Mouse (Mus musculus) lung, embryonic 15.5 days (tissue): ENCODE measurements around the gene Il10ra. TPM values are rescaled to one million over a fixed set of nuclear protein-coding genes. Genes with fewer than 3 reads are reported as not detected.

ENCODE experiments used
- ATAC-seq: fragments of 200-750 bp; cut with Nextera tagmentation; 2 replicates; pipeline ENCODE4 v1.8.0; 2017; ENCODE audit warnings: moderate number of reproducible peaks, borderline replicate concordance; ENCODE audit not compliant: low FRiP score, low TSS enrichment; ENCODE audit errors: extremely low read depth
- H3K27ac ChIP-seq: fragments of 300-500 bp; sonication (generic); 2 replicates; pipeline ENCODE4 v1.5.1; 2015; ENCODE audit warnings: moderate library complexity, mild to moderate bottlenecking, inconsistent platforms
- H3K27me3 ChIP-seq: fragments of 300-500 bp; sonication (generic); 2 replicates; pipeline ENCODE4 v1.6.1; 2015; ENCODE audit warnings: inconsistent platforms
- H3K36me3 ChIP-seq: fragments of 300-500 bp; sonication (generic); 2 replicates; pipeline ENCODE4 v1.6.1; 2015; ENCODE audit warnings: inconsistent platforms
- H3K4me1 ChIP-seq: fragments of 300-500 bp; sonication (generic); 2 replicates; pipeline ENCODE4 v1.6.1; 2015; ENCODE audit warnings: inconsistent platforms
- H3K4me2 ChIP-seq: fragments of 300-500 bp; sonication (generic); 2 replicates; pipeline ENCODE4 v1.6.1; 2015; ENCODE audit warnings: inconsistent platforms, mild to moderate bottlenecking, moderate library complexity
- H3K4me3 ChIP-seq: fragments of 300-500 bp; sonication (generic); 2 replicates; pipeline ENCODE4 v1.5.1; 2015; ENCODE audit warnings: mild to moderate bottlenecking, inconsistent platforms
- H3K9ac ChIP-seq: fragments of 300-500 bp; sonication (generic); 2 replicates; pipeline ENCODE4 v1.6.1; 2015; ENCODE audit warnings: inconsistent platforms
- H3K9me3 ChIP-seq: fragments of 300-500 bp; sonication (generic); 2 replicates; pipeline ENCODE4 v1.6.1; 2016; ENCODE audit warnings: inconsistent platforms
- WGBS: fragments of 180-500 bp; shearing (Covaris S2); methylation state at CpG from one replicate; pipeline ENCODE4 v1.1.7; 2015; 5-methylcytosine and 5-hydroxymethylcytosine counted together
- polyA plus RNA-seq: library from polyadenylated mRNA; unstranded; fragments of >200 nt; fragmentation: Nextera tagmentation; extraction: Ambion mirVana; gene quantifications from 2 replicates; pipeline ENCODE4 v1.2.1, GENCODE M21; 2015

Gene Il10ra
- polyA plus RNA-seq, 1 experiment from 2014 or later = 1.4 TPM

DNA sequence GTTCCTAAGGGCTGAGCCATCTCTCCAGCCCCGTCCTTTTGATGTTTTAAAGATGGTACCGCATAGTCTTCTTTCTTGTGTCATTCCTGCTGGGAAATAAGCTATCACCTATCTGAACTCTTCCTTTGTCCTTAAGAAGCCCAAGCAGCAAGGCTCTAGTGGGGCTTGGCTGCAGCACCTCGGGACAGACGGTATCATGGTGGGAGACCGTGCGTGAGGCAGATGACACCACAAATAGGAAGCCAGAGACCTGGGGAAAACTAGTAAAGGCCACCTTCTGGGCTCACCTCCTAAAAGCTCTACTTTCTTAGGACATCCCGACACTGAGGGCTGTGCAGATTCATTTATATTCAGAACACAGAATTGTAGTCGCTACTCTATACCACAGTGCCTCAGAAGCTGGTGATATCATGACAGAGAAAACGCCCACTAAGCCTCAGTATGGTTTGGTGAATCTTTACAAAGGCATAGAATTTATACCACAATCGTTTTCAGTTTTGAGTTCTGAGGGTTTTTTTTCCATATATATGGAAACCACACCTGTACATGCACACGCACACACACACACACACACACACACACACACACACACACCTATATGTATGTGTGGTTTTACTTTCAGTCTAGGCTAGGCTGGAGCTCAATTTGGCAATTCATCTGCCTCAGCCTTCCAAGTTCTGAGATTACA lies 22.7 kb upstream of the Il10ra start:
- no peak overlapping the region for H3K4me3 ChIP-seq
- no peaks in the 10 kb centered on the region for H3K9me3 ChIP-seq
- no peak overlapping the region for H3K4me2 ChIP-seq
- WGBS = 80% methylated on average over 11 of the region's 11 CpGs
- no peaks in the 10 kb centered on the region for H3K4me1 ChIP-seq
- H3K27me3 ChIP-seq = no peaks in the 10 kb centered on the region
- no peaks in the 10 kb centered on the region for H3K36me3 ChIP-seq
- no peak for ATAC-seq
- H3K27ac ChIP-seq = no peak overlapping the region
- no peak overlapping the region for H3K9ac ChIP-seq

DNA sequence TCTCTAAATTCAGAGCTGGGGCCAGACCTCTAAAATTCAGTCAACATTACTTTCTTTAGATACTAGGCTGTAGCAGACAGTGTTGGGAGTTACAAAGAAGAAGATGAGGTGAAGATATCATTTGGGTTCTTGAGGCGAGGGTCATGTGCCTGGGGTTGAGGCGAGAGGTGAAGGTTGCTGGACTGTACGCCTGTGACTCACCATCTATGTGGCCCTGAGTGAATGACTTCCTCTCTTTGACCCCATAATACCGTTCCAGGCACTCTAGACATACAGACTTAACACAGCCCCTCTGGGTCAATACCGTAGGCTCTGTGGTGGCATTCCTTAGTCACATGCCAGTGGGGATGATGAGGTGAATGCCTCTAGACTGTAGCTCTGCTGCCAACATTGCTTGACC lies 13.5 kb upstream of the Il10ra start:
- no peak overlapping the region for H3K27ac ChIP-seq
- H3K4me1 ChIP-seq = no peaks in the 10 kb centered on the region
- no peaks in the 10 kb centered on the region for H3K36me3 ChIP-seq
- 78% methylated on average over 5 of the region's 5 CpGs for whole genome bisulfite sequencing
- no peak overlapping the region for H3K4me3 ChIP-seq
- H3K27me3 ChIP-seq = no peaks in the 10 kb centered on the region
- H3K4me2 ChIP-seq = no peak overlapping the region
- no peak overlapping the region for H3K9ac ChIP-seq
- H3K9me3 ChIP-seq = no peaks in the 10 kb centered on the region
- ATAC-seq = no peak

DNA sequence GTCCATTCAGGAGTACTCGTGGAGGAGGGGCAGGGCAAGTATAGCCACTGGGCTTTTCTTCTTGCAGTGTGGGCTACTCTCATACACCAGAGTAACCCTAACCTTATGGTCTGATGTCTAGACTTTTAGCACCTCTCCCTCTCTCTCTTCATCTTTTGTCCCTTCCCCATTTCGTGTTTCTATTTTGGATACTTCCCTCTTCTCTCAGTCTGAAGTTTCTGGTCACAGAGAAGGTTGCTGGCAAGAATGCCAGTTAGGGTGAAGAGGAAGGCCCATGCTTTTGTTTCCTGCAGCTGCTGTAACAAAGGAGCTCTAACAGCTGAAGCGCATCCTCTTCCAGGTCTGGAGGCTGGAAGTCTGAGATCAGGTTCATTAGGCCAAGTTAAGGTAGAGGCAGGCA lies 11.9 kb upstream of the Il10ra start:
- ATAC-seq = no peak
- Histone ChIP-seq H3K9ac (no peak overlapping the region), H3K4me3 (no peak overlapping the region), H3K36me3 (no peaks in the 10 kb centered on the region), H3K27ac (no peak overlapping the region), H3K9me3 (no peaks in the 10 kb centered on the region), H3K27me3 (no peaks in the 10 kb centered on the region), H3K4me1 (no peaks in the 10 kb centered on the region), H3K4me2 (no peak overlapping the region)
- WGBS = 75% methylated on average over 3 of the region's 3 CpGs

DNA sequence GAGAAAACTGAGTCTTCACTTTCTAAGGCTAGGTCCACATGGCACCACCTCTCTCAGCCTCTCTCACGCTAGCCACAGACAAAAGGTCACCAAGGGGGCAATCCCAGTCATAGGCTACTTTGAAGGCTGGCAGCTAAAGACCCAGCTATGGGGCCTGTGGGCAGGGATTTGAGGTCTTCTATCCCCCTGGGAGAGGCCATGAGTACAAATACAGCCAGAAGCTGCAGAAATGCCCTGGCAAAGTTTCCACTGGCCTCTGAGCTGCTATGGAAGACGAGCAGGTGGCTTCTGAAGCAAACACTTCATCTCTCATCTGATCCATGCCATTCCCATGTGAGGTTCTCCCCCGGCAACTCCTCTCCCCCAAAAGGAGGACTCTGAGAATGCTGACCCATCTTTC lies 11.1 kb upstream of the Il10ra start:
- H3K27ac ChIP-seq = no peak overlapping the region
- no peaks in the 10 kb centered on the region for H3K4me1 ChIP-seq
- no peak overlapping the region for H3K9ac ChIP-seq
- H3K4me3 ChIP-seq = no peak overlapping the region
- no peak for ATAC-seq
- 40% methylated on average over 3 of the region's 3 CpGs for WGBS
- no peak overlapping the region for H3K4me2 ChIP-seq
- no peaks in the 10 kb centered on the region for H3K9me3 ChIP-seq
- H3K27me3 ChIP-seq = no peaks in the 10 kb centered on the region
- no peaks in the 10 kb centered on the region for H3K36me3 ChIP-seq

DNA sequence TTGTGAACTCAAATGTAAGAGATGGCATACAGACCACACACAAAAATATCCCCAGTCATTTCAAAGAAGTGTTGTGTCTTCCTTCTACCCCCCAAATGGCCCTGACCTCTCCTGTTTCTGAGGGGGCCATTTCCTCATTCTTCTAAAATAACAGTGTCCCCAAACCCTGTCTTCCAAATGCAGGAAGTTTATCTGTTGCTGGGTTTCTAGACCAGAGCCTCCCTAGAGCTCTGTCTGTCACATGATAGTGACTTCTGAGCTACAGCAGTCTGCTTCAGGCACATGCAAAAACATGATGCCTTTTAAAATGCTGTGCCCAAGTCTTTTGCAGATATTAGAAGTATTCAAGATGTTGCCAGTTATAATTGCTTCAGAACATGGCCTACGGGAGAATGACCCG lies 5.7 kb upstream of the Il10ra start:
- Histone ChIP-seq H3K36me3 (no peaks in the 10 kb centered on the region), H3K9ac (no peak overlapping the region), H3K9me3 (no peaks in the 10 kb centered on the region), H3K4me1 (no peaks in the 10 kb centered on the region), H3K4me3 (no peak overlapping the region), H3K27ac (no peak overlapping the region), H3K4me2 (no peak overlapping the region), H3K27me3 (peaks cover 8% of the 10 kb centered on the region)
- ATAC-seq = no peak
- 93% methylated on average over 2 of the region's 2 CpGs for WGBS

DNA sequence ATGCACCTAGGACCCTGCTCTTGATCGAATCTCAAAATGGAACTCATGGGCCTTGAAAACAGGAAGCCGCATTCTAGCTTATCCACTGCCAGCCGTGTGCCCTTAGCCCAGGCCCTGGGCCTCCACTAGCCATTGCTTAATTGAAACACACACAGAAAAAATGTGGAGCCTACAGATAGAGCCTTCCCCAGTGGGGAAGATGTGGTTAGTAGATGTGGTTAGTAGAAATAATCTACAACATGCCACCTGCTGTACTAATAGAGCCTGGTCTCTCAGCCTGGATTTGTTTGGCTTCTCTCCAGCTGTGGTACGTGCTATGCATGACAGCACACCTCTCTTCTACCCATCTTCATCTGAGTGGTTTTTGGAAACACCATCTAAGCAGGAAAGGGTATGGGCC lies 5.3 kb upstream of the Il10ra start:
- Histone ChIP-seq H3K4me2 (no peak overlapping the region), H3K9ac (no peak overlapping the region), H3K4me3 (no peak overlapping the region), H3K9me3 (no peaks in the 10 kb centered on the region), H3K27ac (no peak overlapping the region), H3K4me1 (no peaks in the 10 kb centered on the region), H3K27me3 (peaks cover 12% of the 10 kb centered on the region), H3K36me3 (no peaks in the 10 kb centered on the region)
- no peak for ATAC-seq
- WGBS = 77% methylated on average over 4 of the region's 4 CpGs

DNA sequence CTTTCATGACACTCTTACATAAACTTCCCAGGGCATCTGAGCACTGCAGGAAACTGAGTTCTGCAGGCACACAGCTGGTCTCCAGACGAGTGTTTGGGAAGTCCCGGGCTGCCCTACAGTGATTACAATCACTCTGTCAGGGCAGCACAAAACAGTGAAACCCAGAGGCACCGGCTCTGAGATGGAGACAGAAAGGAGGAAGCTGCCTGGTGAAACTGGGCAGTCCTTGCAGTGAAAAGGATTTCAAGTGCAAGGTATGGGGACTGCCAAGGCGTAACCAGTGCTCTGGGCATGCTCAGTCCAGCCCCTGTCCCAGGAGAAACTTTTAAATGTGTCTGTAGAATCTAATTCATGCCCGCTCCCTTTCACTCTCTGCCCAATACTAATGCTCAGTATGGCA lies 3.3 kb upstream of the Il10ra start:
- H3K36me3 ChIP-seq = no peaks in the 10 kb centered on the region
- H3K9me3 ChIP-seq = no peaks in the 10 kb centered on the region
- no peak overlapping the region for H3K9ac ChIP-seq
- no peak overlapping the region for H3K4me2 ChIP-seq
- no peak for ATAC-seq
- H3K4me1 ChIP-seq = peaks cover 6% of the 10 kb centered on the region
- no peak overlapping the region for H3K27ac ChIP-seq
- H3K4me3 ChIP-seq = no peak overlapping the region
- H3K27me3 ChIP-seq = peaks cover 32% of the 10 kb centered on the region
- 34% methylated on average over 5 of the region's 5 CpGs for WGBS

DNA sequence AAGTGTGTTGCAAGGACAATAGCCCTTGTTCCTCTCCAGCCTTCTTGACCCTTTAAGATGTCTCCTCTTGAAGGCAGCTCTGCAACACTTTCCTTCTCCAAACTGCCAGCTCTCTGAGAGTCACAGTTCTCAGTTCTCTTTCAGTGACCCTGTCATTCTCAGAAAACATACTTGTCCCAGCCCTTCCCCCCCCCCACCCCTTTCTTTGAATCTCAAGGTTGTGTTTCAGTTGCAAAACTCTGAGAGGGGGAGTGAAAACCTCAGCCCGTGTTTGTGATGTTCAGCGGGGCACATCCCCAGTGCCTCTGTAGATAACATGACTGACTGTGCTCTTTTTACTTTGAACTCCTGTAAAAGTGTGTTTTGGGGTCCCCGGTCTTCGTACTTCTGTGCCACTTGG lies 870 bp downstream of the Il10ra start:
- WGBS = 52% methylated on average over 4 of the region's 4 CpGs
- no peak overlapping the region for H3K4me3 ChIP-seq

DNA sequence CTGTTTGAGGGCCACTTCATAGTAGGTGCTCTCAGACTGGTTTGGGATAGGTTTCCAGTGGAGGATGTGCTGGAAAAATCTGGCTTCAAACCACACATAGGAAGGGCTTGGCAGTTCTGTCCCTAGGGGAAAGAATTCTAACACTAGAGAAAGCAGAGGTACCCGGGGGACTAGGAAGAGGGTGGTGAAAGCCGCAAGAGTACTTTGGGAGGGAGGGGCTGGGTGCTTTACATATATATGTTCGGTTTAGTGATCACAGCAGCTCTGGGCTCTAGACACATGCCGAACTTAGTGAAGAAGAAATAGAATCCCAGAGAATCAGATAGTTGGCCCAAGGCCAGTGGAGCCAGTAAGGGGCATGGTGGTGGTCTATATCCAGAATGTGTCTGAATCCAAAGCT lies 1.9 kb downstream of the Il10ra start:
- Histone ChIP-seq H3K4me1 (peaks cover 6% of the 10 kb centered on the region), H3K4me2 (no peak overlapping the region), H3K27me3 (peaks cover 32% of the 10 kb centered on the region), H3K27ac (no peak overlapping the region), H3K36me3 (no peaks in the 10 kb centered on the region), H3K4me3 (no peak overlapping the region), H3K9ac (no peak overlapping the region), H3K9me3 (no peaks in the 10 kb centered on the region)
- ATAC-seq = no peak
- 71% methylated on average over 4 of the region's 4 CpGs for WGBS

More for the DNA sequence above, 870 bp downstream of the Il10ra start:
- ATAC-seq = no peak
- Histone ChIP-seq H3K36me3 (no peaks in the 10 kb centered on the region), H3K27me3 (peaks cover 32% of the 10 kb centered on the region), H3K4me1 (peaks cover 6% of the 10 kb centered on the region), H3K27ac (no peak overlapping the region), H3K9ac (no peak overlapping the region), H3K4me2 (no peak overlapping the region), H3K9me3 (no peaks in the 10 kb centered on the region)

DNA sequence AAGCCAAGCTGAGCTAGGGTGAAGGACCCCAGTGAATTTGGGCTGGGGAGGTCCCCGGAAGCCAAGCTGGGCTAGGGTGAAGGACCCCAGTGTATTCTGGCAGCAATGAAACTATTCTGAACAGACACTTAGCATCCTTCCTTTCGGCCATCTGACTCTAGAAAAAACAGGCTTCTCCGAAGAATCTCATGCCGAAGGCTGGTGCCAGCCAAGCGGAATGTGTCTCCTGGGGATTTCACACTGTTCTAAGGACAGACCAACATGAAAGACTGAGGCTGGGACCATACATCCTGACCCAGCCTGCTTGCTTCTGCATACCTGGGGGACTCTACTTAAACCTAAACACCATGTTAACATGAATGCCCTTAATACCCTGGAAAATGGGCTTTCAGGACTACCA lies 7.1 kb downstream of the Il10ra start:
- no peak overlapping the region for H3K9ac ChIP-seq
- WGBS = 72% methylated on average over 5 of the region's 5 CpGs
- H3K27me3 ChIP-seq = no peaks in the 10 kb centered on the region
- H3K27ac ChIP-seq = no peak overlapping the region
- no peaks in the 10 kb centered on the region for H3K4me1 ChIP-seq
- ATAC-seq = no peak
- H3K36me3 ChIP-seq = no peaks in the 10 kb centered on the region
- no peaks in the 10 kb centered on the region for H3K9me3 ChIP-seq
- H3K4me3 ChIP-seq = no peak overlapping the region
- H3K4me2 ChIP-seq = no peak overlapping the region

DNA sequence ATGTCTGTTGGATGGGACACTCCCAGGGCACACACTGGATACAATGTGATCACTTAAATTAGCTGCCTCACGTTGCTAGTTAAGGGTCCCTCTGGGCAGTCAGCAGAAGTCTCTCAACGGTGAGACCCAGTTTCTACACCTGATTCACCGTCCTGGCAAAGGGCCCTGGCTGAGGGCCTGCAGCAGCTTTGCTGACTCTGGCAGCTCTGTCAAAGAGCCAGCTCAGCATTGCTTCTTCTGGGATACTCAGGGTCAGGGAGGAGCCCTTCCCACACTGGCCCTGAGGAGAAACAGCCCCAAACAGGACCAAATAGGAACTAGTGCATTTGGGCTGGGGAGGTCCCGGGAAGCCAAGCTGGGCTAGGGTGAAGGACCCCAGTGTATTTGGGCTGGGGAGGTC lies 7.5 kb downstream of the Il10ra start:
- H3K9me3 ChIP-seq = no peaks in the 10 kb centered on the region
- no peaks in the 10 kb centered on the region for H3K27me3 ChIP-seq
- H3K36me3 ChIP-seq = no peaks in the 10 kb centered on the region
- WGBS = 41% methylated on average over 4 of the region's 4 CpGs
- no peak for ATAC-seq
- no peak overlapping the region for H3K9ac ChIP-seq
- no peak overlapping the region for H3K27ac ChIP-seq
- no peak overlapping the region for H3K4me2 ChIP-seq
- no peak overlapping the region for H3K4me3 ChIP-seq
- H3K4me1 ChIP-seq = no peaks in the 10 kb centered on the region

DNA sequence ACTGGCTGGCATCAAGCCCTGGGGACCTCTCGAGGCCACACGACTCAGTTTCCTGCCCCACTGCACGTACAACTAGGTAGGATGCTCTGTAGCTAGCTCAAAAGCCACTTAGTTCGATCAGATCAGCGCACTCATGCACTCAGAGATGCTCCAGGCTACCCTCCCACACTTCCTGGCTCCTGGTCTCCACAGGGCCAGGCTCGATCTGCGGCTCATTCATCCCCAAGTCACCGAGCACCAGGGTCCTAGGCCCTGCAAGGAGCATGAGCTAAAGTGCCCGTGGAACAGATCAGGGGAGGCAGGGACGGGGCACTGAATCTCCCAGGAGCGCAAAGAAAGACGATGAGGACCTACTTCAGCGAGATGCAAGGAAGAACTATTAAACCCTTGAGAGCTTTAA lies 9.9 kb downstream of the Il10ra start:
- no peak overlapping the region for H3K9ac ChIP-seq
- no peaks in the 10 kb centered on the region for H3K36me3 ChIP-seq
- no peaks in the 10 kb centered on the region for H3K4me1 ChIP-seq
- no peak overlapping the region for H3K27ac ChIP-seq
- H3K4me3 ChIP-seq = no peak overlapping the region
- WGBS = 76% methylated on average over 13 of the region's 13 CpGs
- no peaks in the 10 kb centered on the region for H3K9me3 ChIP-seq
- H3K4me2 ChIP-seq = no peak overlapping the region
- no peak for ATAC-seq
- H3K27me3 ChIP-seq = no peaks in the 10 kb centered on the region

DNA sequence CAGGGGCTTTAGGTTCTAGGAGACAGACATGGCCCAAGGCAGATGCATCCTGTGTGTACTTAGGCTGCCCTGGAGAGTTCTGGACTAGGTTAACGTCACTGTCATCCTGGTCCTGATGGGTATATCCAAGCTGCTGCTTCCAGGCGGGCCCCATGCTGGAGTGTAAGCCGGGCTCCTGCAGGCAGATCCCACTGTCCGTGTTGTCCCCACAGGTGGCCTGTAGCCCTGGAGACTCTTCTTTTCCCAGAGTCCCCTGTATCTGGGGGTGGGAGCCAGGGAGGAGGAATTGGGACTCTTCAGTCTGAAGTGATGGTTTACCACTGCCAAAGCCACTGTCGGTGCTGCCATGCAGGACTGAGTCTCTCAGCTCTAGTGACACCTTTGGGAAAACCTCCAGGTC lies 13.0 kb downstream of the Il10ra start:
- Histone ChIP-seq H3K4me1 (no peaks in the 10 kb centered on the region), H3K27ac (no peak overlapping the region), H3K9ac (no peak overlapping the region), H3K36me3 (no peaks in the 10 kb centered on the region), H3K9me3 (no peaks in the 10 kb centered on the region), H3K4me3 (no peak overlapping the region), H3K4me2 (no peak overlapping the region), H3K27me3 (no peaks in the 10 kb centered on the region)
- ATAC-seq = no peak
- 83% methylated on average over 5 of the region's 5 CpGs for WGBS
